Mouse (Mus musculus) erythroblast, embryonic 14.5 days (primary cell): ENCODE measurements at regions not wholly inside any gene's neighbourhood (a gene's known extent, or its start where the extent isn't known, plus 50 kb on each side); places are given as distances from the start of the nearest gene placed in this dataset.

Experiments used
- H3K27me3 ChIP-seq: 2 replicates; pipeline ENCODE4 v1.6.1; 2012; ENCODE audit warnings: inconsistent platforms; ENCODE audit not compliant: control insufficient read depth
- H3K36me3 ChIP-seq: 2 replicates; pipeline ENCODE4 v1.6.1; 2012; ENCODE audit warnings: mild to moderate bottlenecking, inconsistent platforms; ENCODE audit not compliant: control insufficient read depth
- H3K4me1 ChIP-seq: 2 replicates; pipeline ENCODE4 v1.6.1; 2012; ENCODE audit warnings: inconsistent platforms; ENCODE audit not compliant: control insufficient read depth
- H3K4me3 ChIP-seq: replicated peaks from 2 replicates; pipeline ENCODE3; 2012; ENCODE audit warnings: moderate library complexity, mild to moderate bottlenecking, inconsistent platforms
- H3K9me3 ChIP-seq: 2 replicates; pipeline ENCODE4 v1.6.1; 2012; ENCODE audit warnings: low read length, inconsistent platforms, mixed read lengths; ENCODE audit not compliant: control insufficient read depth
- GATA1 ChIP-seq: IDR thresholded peaks from 2 replicates; pipeline ENCODE4 v1.6.1; 2012; ENCODE audit warnings: low read length, inconsistent platforms, mixed read lengths
- TAL1 ChIP-seq: IDR thresholded peaks from 3 replicates; pipeline ENCODE4 v1.6.1; 2012; ENCODE audit warnings: low read length, inconsistent platforms, mixed read lengths

- Histone ChIP-seq H3K4me1 (no peaks in the 10 kb centered on the region), H3K36me3 (no peaks in the 10 kb centered on the region), H3K27me3 (no peaks in the 10 kb centered on the region), H3K9me3 (no peaks in the 10 kb centered on the region), H3K4me3 (no peak overlapping the region)
- TF ChIP-seq GATA1 (no peak), TAL1 (no peak)
Observed at GRCm38 (mm10) chr15:56801933-56802332, 675.5 kb downstream of the Slc22a22 start.

- TF ChIP-seq GATA1 (no peak), TAL1 (no peak)
- no peaks in the 10 kb centered on the region for H3K27me3 ChIP-seq
- H3K36me3 ChIP-seq: no peaks in the 10 kb centered on the region
- no peak overlapping the region for H3K4me3 ChIP-seq
- H3K4me1 ChIP-seq: no peaks in the 10 kb centered on the region
- no peaks in the 10 kb centered on the region for H3K9me3 ChIP-seq
Observed at GRCm38 (mm10) chr15:56775431-56775830, 702.0 kb downstream of the Slc22a22 start.

GRCm38 (mm10) chr15:56774648-56775393 is 702.6 kb downstream of the Slc22a22 start:
- TF ChIP-seq TAL1 (no peak), GATA1 (no peak)
- Histone ChIP-seq H3K27me3 (no peaks in the 10 kb centered on the region), H3K36me3 (no peaks in the 10 kb centered on the region), H3K4me3 (no peak overlapping the region), H3K4me1 (no peaks in the 10 kb centered on the region), H3K9me3 (no peaks in the 10 kb centered on the region)

- no peaks in the 10 kb centered on the region for H3K4me1 ChIP-seq
- H3K9me3 ChIP-seq: no peaks in the 10 kb centered on the region
- H3K27me3 ChIP-seq: no peaks in the 10 kb centered on the region
- H3K4me3 ChIP-seq: no peak overlapping the region
- H3K36me3 ChIP-seq: no peaks in the 10 kb centered on the region
- TF ChIP-seq TAL1: no peak
- TF ChIP-seq GATA1: no peak
Observed at GRCm38 (mm10) chr15:56766356-56766755, 711.1 kb downstream of the Slc22a22 start.

GRCm38 (mm10) chr15:56764957-56765482 is 712.4 kb downstream of the Slc22a22 start:
- Histone ChIP-seq H3K4me3 (no peak overlapping the region), H3K4me1 (no peaks in the 10 kb centered on the region), H3K36me3 (no peaks in the 10 kb centered on the region), H3K27me3 (no peaks in the 10 kb centered on the region), H3K9me3 (no peaks in the 10 kb centered on the region)
- TF ChIP-seq GATA1 (no peak), TAL1 (no peak)

- TF ChIP-seq TAL1: no peak
Observed at GRCm38 (mm10) chr15:56764019-56764418, 713.4 kb downstream of the Slc22a22 start.

GRCm38 (mm10) chr15:56746698-56747097 is 730.7 kb downstream of the Slc22a22 start:
- Histone ChIP-seq H3K4me3 (no peak overlapping the region), H3K9me3 (no peaks in the 10 kb centered on the region), H3K27me3 (no peaks in the 10 kb centered on the region), H3K4me1 (no peaks in the 10 kb centered on the region), H3K36me3 (no peaks in the 10 kb centered on the region)
- TF ChIP-seq GATA1: no peak
- TF ChIP-seq TAL1: no peak

More at GRCm38 (mm10) chr15:56764019-56764418, 713.4 kb downstream of the Slc22a22 start:
- H3K36me3 ChIP-seq: no peaks in the 10 kb centered on the region
- no peak overlapping the region for H3K4me3 ChIP-seq
- H3K9me3 ChIP-seq: no peaks in the 10 kb centered on the region
- H3K4me1 ChIP-seq: no peaks in the 10 kb centered on the region
- H3K27me3 ChIP-seq: no peaks in the 10 kb centered on the region

GRCm38 (mm10) chr15:56744915-56745314 is 732.5 kb downstream of the Slc22a22 start:
- Histone ChIP-seq H3K4me3 (no peak overlapping the region), H3K9me3 (no peaks in the 10 kb centered on the region), H3K27me3 (no peaks in the 10 kb centered on the region), H3K4me1 (no peaks in the 10 kb centered on the region), H3K36me3 (no peaks in the 10 kb centered on the region)
- TF ChIP-seq TAL1: no peak
- no peak for TF ChIP-seq GATA1
